Mouse (Mus musculus) heart, adult 8-10 months (tissue): ENCODE results near the gene Agpat3. TPM values are rescaled to one million over a fixed set of nuclear protein-coding genes. Genes with fewer than 3 reads are reported as not detected.

Experiments used
- DNase-seq: peaks from one replicate; pipeline ENCODE4 v3.0.0; 2022; ENCODE audit warnings: low spot score
- total RNA-seq, 4 experiments: library from RNA; stranded (reverse); gene quantifications; 2 replicates each; pipeline ENCODE4 v1.2.4; 2022

Agpat3 gene
- total RNA-seq, 4 experiments from 2014 or later = 206 to 254 (median 219) TPM

DNA sequence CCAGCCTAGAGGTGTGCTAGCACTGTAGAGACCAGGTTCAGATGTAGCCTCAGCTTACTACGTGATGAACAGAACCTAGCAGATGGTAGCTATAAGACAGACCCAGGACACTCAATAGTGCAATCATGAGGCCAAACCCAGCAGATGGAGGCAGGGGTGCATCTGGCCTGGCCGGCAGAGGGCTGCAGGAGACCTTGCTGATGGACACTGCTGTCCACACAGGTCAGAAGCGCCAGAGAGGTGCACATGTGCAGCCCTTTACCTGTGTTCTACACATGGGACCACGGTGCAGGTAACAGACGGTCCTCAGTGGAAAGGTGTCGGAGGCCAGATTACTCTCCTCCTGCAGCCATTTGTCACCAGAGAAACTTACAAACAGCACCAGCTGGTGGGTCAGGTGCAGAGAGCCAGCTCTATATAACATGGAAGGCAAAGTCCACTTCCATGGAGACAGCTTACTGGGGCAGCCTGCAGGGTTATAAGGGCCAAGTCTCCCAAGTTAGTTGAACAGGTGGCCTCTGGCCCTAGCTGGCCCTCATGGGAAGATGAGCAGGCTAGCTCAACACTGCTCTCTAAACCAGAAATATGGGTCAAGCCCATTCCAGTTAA lies 27.6 kb downstream of the Agpat3 start:
- DNase-seq = no peak

DNA sequence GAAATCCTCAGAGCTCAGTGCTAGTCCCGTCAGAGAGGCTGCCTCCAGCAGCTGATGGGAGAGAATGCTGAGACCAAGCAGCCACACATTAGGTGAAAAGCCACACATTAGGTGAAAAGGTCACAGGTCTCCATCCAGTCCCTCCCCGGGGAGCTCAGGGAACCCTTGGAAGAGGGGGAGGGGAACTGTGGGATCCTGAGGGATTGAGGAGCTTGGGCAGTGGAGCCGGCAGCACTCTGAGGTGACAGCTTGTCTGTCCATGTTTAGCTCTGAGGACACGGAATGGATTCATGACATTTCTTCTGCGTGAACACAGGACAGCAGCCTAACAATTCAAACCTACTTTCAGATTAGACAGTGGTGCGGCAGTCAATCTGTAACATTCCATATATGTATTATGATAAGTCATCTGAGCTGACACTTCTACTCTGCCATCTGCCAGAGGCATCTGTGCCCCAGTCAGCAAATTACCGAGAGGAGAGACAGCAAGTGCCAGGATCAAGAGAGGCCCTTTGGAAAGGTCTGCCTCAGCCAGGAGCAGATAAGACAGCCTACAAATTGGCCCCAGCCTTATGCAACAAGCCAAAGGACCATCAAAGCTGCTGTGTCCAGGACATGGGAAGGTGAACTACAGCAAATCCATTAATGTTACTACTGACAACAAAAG lies 28.9 kb downstream of the Agpat3 start:
- DNase-seq = peak; percentile 23

DNA sequence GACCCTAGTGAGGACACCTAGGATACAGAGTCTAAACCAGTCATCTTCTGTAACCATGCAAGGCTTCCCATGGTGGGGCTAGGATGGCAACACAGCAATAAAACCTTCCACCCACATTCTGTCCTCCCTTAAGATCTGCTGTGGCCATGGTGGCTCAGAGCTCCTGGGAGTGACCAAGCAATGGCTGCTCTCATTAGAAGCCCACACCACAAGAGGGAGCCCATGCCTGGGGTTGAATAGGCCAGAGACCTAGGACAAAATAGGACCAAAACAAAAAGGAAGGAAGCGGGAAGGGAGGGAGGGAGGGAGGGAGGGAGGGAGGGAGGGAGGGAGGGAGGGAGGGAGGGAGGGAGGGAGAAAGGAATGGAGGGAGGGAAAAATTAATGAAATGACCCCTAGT lies 29.5 kb downstream of the Agpat3 start:
- DNase-seq = peak; percentile 49

DNA sequence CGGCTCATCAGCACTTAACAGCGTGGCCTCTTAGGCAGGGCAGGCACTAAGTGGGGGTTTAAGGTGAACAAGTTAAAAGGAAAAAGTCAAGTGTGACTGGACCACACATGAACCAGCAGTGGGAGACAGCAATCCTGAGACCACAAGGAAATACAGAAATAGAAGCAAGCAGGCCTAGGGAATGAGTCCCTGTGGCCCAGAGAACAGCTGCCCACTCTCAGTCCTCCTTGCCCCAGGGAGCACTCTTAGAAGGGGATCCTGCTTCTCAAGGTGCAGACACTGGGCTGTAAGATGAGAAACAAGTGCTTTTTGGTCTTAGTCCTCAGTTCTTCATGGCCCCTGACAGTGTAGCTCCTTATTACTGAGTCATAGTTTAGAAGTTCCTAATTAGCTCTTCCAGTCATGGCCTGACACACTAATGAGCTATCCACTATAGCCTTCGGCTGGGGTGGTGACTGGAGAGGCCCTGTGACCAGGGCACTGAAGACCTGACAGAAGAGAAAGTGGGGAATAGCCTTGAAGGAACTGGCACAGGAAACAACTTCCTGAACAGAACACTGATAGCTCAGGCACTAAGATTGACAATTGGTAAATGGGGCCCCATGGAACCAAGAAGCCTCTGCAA lies 31.0 kb downstream of the Agpat3 start:
- no peak for DNase-seq

DNA sequence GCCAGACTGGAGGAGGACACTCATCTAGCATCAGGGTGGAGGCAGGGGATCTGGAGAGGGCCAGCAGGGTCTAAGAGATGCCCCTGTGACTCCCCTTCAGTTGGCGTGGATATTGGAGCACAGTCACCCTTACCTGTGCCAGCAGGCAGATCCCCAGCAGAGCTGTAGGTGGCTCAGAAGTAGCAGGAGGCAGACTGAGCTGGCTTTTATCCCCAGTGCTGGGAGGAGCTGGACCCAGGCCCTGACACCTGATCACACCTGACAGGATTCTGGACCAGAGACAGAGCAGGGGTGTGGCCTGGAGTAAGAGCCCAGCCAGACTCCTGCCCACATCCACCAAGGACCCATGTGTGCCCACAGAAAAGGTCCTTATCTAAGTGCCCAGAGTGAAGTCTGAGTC lies 31.8 kb downstream of the Agpat3 start:
- no peak for DNase-seq

DNA sequence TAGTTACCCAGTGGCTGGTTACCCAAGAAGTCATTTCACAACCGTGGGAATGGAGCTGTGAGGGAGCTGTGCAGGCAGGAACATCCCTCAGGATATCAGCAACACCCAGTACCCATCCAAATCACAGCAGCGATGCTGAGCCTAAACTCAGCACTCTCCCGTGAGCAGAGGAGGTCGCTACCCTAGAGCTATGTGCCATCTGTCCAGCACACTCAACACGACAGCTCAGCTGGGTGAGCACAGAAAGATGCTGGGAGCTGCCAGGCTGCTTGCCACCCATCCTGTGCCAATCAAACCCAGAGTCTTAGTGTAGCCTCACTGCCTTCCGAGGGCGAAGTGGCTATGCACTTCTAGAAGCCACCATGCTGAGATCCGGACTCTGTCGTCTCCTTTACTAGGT lies 32.3 kb downstream of the Agpat3 start:
- no peak for DNase-seq

DNA sequence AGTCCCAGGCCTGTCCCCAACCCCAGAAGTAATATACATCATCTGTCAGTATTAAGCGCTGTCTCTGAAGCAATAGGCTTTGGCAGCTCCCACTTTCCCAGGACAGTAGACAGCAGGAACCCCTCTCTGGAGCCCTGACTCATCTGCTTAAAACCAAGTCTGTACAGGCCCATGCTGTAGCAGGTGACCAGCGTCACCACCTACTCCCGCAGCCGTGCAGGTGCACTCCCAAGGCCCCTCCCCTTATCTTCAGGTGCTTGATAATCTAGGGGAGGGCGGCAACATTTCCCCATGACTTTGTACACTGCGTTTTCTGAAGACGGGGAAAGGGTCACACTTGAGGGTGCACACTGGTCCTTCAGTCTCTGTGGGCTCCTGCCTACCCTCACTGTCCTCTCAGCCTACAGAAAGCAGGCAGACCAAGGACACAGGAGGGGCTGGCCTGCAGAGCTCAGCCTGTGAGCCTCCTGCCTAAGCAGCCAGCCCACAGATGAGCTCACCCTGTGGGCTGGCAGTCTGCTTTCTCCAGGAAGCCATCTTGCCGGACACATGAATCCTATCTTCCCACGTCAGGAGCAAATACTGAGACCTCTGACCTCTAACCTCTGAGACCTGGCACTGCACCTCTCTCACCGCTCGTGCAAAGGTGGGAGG lies 34.9 kb downstream of the Agpat3 start:
- DNase-seq = no peak

DNA sequence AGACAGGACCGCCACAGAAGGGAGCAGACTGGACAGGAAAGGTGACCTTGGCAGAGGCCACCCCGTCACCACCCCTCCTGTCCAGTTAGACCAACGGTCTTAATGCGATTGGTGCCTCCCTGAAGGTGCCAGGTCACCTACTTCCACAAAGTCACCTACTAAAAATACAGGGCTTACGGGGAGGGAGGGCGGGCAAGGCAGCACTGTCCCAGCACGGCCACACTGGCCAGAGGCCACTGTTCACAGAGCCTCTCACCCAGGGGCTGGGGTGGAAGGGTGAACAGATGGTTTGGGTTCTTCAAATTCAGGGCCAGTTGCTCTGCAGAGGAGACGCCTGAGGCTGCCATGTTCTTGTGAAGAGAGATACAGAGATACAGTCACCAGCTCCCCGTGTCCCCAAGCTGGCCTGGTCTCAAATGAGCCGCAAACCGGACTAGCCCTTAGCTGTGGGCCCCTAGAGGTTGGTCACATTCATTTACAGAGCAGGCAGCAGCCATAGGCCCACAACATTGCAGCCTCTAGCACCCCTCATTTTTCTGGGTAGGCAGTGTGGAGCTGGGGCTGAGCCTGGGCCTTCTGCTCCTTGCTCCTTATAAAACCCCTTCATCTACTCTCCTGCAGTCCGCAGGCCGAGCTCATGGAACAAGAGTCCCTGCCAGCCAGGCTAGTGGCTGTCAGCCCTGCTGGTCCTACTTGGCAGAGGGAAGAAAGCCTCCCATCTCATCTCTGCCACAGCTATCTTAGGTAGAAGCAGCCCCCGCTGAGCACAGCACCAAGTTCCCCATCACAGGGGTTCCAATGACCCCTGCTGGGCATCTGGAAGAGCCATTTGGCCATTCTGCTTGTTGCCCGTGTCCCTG lies 35.8 kb downstream of the Agpat3 start:
- DNase-seq = no peak

DNA sequence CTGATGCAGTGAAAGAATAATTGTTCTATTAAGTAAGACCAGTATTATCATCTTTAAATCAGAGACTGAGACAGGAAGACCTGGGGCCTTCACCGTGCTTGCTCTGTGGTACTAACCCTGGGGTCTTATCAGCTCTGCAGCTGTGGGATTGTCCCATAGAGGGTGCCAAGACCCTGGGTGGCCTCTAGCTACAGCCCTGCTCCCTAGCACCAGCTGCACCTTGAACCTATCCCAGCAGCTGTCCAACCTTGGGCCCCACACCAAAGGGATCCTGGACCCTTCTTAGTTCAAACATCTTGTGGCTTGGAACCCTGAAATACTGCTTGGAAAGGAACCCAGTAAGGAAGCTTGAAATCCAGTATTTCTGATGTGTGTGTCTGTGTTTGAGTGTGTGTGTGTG lies 37.1 kb downstream of the Agpat3 start:
- DNase-seq = no peak

DNA sequence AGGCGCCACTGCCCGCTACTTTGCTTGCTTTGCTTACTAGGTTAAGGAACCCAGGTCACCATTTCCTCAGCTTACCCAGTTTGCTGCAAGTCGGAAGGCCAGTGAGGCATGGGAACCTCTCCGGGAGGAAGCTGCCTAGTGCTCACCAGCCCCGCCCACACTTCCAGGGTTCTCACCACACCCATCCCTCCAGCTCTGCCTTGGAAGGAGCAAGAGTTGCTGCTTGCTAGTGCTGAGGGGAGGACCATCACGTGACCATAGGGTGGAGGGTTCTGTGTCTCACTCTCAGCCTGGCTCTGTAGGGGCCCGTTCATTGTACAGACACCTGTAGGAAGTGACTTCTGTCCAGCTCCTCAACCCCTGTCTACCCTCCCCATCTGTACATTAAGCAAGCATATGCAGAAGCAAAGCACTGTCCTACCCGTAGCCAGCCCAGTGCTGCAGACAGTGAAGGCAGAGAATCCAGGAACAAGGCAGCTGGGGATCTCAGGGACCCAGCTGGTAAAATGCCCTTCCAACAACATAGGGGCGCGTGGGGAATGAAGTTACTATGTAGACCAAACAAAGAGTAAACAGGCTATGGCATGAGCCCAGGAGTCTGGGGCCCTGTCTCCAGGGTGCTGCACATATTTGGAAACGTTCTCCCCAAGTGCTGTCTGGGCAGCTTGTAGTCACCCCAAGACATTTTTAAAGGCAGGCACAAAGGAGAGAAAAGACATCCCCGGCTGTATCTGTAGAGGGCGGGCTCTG lies 40.2 kb downstream of the Agpat3 start:
- DNase-seq = no peak

DNA sequence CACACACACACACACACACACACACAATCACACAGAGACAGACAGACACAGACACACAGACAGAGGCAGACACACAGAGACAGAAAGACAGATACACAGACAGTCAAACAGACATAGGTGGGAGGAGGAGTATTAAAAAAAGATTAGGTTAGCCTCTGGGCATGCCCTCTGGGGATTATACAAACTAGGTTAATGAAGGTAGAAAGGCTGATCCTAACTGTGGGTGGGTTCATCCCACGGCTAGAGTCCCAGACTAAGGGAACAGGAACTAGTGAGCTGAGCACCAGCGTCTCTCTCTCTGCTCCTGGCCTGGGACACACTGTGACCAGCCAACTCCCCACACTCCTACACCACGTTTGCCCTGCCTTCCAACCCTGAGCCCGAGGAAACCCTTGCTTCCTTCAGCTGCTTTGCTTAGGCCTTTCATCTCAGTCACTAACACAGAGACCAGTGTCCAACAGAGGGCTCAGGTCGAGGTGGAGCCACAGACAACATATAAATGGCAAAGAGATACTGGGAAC lies 41.5 kb downstream of the Agpat3 start:
- DNase-seq = no peak

DNA sequence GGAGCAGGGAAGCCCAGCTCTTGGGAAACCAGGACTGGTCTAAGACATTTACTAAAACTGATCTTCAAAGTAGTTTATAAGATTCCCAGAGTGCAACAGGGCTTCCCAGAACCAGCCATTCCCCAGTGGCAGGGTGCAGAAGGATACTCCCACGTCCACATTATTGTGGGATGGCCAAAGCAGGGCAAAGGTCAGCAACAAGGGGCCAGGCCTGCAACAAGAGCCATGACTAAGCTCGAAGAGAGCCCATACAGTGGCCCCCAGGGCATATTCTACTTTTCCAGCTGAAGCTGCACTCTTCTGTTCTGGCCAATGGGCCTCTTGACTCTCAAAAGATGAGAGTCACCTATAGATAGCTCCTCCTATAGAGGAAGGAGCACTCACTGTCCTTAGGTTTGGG lies 43.7 kb downstream of the Agpat3 start:
- no peak for DNase-seq

DNA sequence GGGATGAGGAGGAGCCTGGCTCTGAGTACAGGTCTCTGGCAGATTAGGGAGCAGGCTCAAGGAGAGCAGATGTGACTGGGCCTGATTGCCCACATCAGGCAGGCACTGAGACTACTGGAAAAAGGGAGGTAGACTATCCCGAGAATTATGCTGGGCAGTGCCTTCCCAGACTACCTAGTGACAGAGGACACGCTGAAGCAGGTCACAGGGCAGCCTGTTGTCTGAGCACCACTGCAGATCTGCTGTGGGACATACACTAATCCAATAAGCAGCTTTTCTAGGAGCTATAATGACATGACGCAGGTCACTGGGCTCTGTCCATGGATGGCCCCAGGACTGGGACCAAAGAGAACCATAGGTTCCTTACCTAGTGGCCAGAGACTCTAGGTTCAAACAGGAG lies 44.9 kb downstream of the Agpat3 start:
- no peak for DNase-seq

DNA sequence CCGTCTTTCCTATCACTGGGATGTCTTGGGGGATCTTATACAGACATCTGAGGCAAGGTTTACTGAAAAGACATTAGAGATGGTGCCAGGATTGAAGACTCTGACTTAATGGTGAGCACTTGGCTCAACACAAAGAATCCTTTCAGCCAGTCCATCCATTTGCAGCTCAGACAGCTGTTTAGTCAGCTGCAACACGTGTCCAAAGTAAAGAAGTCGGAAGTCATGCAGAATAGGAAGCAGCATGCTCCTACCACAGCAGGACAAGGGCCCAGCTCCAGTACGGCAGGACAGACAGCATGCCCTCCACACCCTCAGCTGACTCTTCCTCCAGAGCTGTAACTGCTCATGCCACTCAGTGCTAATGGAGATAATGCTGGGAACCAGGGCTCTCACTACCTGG lies 46.3 kb downstream of the Agpat3 start:
- DNase-seq = no peak

DNA sequence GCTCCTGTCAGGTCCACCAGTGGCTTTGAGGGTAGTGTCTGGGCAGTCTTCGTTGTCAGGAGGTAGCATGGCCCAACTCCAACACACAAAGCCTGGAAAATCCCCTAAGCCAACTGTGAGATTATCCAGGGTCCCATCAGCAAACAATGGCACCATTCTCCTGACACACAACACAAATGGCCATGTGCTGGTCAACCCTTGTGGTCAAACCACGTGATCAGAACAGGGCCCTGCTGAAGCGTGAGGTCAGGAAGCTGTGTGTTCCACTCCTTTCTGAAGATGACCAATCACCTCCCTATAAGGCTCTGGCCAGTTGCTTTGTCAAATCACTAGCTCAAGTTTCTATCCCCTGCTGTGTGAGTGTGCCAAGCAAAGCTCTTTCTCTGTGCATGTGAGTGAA lies 47.3 kb downstream of the Agpat3 start:
- DNase-seq = no peak

DNA sequence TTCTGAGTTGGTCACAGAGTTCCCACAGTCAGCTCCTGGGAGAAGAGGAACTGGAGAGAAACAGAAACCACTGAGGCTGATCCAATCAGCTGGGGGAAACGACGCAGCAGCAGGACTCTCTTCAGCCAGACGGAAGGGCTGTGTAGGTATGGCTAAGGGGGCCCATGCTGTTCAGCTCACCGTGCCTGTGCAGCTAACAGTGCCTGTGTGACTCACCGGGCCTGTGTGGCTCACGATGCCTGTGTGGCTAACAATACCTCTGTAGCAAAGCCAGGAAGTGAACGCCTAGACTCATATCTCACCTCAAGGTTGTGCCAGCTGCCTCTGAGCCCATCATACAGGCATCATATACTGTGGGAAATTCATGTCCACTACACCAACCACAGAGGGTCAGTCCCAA lies 48.6 kb downstream of the Agpat3 start:
- DNase-seq = no peak

DNA sequence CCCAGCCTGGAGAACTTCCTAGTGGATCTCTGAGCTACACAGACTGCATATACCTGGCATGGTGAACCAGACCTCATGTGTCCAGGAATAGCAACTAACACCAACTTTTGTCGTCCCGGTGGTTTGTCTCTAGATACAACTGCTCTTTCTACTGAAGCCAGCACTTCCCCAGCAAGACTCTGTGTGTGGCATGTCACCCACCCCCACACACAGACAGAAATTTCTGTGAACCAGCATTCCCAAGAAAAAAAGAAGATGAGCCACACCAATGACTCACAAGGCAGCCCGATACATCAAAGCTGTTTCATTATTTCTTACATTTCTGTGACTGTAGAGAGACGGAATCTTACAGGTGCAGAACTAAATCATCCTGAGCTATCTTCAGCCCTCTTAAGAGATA lies 52.2 kb downstream of the Agpat3 start:
- no peak for DNase-seq

DNA sequence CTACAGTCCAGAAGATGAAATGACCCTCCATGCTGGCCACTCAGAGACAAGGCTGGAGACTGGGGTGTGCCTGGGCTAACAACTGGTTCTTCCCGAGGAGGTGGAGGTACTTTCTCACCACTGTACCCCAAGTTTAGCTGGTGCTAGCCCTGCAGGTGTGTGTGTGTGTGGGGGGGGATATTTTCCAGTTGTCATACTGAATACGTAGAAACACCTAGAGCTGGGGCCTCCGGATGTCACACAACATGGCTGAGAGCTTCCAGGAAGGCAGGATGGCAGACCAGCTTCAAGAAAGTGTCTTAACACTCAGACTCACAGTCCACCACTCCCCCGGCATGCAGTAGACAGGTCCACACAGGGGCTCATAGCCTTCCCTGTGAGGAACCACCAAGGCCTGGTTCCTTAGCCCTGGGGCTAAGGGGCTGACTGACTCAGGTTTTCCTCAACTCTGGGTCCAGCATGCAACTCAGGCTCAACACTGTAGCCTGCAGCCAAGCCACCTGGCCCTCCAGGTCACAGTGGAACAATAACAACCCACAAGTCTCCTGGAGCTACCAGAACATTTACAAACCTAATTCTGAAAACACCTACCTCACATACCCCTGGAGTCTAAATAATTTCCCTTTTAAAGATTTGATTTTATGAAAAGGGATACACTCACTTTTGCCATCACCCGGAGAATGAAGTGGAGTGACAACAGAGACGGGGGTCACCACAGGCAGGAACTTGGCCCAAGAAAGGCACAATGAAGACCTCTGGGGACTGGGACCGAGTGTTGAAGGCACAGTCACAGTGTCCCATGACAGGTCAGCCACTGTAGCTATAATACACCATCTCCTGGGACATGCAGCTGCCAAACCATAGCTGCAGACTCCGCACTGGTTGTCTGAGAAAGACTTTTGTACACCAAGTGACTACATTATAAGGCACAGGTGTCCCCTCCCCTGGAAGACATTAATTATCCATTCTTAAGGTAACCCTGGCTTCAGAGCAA lies 53.3 kb downstream of the Agpat3 start:
- no peak for DNase-seq

DNA sequence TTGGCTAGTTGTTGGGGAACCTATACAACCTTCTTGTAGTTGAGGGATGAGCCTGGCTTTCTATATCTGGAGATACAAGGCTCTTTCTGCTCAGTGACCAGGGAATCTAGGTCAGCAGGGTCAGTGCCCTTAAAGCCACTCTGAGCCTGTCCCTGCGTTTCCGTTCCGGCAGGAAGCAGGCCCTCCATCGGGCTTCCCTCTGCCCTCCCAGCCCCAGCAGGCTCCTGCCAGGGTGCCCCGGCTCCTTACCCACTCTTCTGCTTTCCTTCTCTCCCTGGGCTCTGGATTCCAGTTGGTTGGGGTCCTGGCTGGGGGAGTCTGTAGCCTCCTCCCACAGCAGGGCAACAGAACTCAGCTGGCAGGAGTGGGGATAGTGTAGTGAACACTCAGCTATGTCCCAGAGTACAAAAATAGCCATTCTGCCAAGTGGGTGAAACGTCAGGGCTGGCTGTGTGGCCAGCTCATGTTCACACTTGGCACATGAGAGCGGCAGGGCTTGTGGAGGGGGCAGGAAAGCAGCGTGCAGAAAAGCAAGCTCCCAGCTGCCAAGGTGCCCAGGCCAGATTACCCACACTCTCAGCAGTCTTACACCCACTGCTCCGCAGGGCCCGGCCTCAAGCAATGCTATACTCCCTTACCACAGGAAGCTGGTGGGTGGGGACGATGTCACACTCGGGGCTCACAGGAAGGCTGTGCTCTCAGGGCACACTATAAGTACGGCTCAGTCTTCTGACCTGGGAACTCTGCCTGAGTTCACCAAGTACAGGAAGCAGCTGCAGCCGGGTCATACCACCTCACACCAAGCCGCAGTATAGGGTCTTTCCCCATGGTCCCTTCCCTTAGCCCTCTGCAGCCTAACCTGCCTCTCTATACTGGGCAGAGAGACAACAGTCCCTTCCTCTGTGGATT lies 54.5 kb downstream of the Agpat3 start:
- DNase-seq = peak; percentile 81
